Mouse (Mus musculus) liver, embryonic 14.5 days (tissue): ENCODE measurements around the gene Epc2.

ENCODE experiments used
- CTCF ChIP-seq: IDR thresholded peaks from 2 replicates; pipeline ENCODE4 v1.5.1; 2016; ENCODE audit warnings: antibody characterized with exemption, low read depth, control low read depth
- EP300 ChIP-seq: IDR thresholded peaks from 2 replicates; pipeline ENCODE4 v1.6.1; 2016; ENCODE audit warnings: antibody characterized with exemption, low read depth

DNA sequence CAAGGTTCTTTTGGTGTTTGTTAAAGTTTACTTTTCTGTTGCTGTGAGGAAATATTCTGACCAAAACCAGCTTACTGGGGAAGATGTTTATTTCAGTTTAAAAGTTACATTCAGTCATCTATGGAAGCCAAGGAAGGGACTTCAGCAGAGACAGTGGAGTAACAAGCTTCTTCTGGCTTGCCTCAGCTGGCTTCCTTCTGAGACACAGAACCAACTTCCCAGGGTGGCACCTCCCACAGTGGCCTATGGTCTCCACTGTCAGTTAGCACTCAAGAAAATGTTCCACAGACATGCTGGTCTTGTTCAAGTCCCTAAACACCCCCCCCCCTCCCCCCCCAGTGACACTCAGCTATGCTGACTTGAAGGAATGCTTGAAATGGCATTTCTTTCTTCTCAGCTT is 30.9 kb downstream of the Epc2 start:
- TF ChIP-seq EP300 (no peak), CTCF (no peak)
